Comparison of ENCODE assay signal across 17 mouse cellular contexts in the genomic region with DNA sequence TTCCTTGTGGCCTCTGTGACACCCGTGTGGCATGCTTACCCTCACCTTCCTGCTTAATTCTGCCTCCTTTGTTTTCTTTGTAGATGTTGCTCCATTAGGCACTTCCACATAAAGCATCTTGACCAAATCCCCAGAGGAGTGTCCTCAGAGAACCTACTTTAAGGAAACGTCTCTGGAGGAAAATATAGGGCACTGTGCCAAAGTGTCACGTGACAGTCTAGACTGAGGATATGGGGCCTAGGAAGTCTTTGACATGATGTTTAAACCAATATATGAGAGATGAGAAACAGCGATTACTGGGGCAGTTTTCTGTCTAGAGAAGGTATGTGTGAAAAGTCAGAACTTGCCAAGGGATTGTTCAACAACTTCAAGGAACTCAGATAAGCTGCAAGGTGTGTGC. TPM values are rescaled to one million over a fixed set of nuclear protein-coding genes. Genes with fewer than 3 reads are reported as not detected.
DNase-seq lines count a peak whose midpoint lies in the region; ATAC-seq and TF ChIP-seq lines count a peak whose summit lies in the region.
"Had no signal": no experiment of that assay in that cellular context is flagged by ENCODE, and none has a peak within 500 bp of the region (broad histone marks: within the 10 kb centered on the region; RNA-seq: fewer than 3 reads in every experiment).

No protein-coding gene starts in this region.

- TF ChIP-seq CTCF in MEL (IDR thresholded peaks at IDR 0.05 in 2 of 3, conservative IDR thresholded peaks at IDR 0.05 in 1 of 3; ENCODE audit: control insufficient read depth in 1 of 3, insufficient read depth in 1 of 3, low read depth in 2 of 3, low read length in 3 of 3, poor library complexity in 1 of 3, severe bottlenecking in 1 of 3) = no peak

- H3K4me3 ChIP-seq in kidney, embryonic 15.5 days (replicated peaks) = no peak overlapping the region
- no peak overlapping the region for H3K4me3 ChIP-seq in MEL (ENCODE audit: control insufficient read depth in 1 of 2, insufficient read depth in 1 of 2, low read depth in 2 of 2, low read length in 2 of 2)
- H3K4me3 ChIP-seq: embryonic facial prominence, embryonic 13.5 days; heart, embryonic 13.5 days; limb, embryonic 10.5 days; neural tube, embryonic 12.5 days had no signal

- no peaks in the 10 kb centered on the region for H3K79me2 ChIP-seq in MEL (ENCODE audit: control insufficient read depth, insufficient read depth, low read length, poor library complexity)

- no peak overlapping the region for H3K27ac ChIP-seq in kidney, embryonic 15.5 days
- no peak overlapping the region for H3K27ac ChIP-seq in MEL (ENCODE audit: control insufficient read depth, low read depth, low read length)
- H3K27ac ChIP-seq: embryonic facial prominence, embryonic 13.5 days; heart, embryonic 13.5 days; hindbrain, embryonic 14.5 days; limb, embryonic 10.5 days; neural tube, embryonic 12.5 days had no signal

- H3K9ac ChIP-seq in kidney, embryonic 15.5 days = no peak overlapping the region
- H3K9ac ChIP-seq in MEL (ENCODE audit: control insufficient read depth, low read depth, low read length, poor library complexity, severe bottlenecking) = no peak overlapping the region
- H3K9ac ChIP-seq: embryonic facial prominence, embryonic 13.5 days; heart, embryonic 13.5 days; hindbrain, embryonic 14.5 days; liver, postnatal 0 days; neural tube, embryonic 12.5 days had no signal

- peak; percentile 10 for DNase-seq in kidney, adult 9 months
- DNase-seq in MEL (ENCODE audit: low read depth, low spot score) (peak; percentile 17), adipocyte (ENCODE audit: low spot score) (peak; percentile 25)
- peak; percentile 73 for DNase-seq in lung, postnatal 10 days
- DNase-seq in layer of hippocampus, postnatal 14 days (ENCODE audit: low spot score in 2 of 2) = no peak
- no peak for DNase-seq in thymus, postnatal 25 days
- DNase-seq: layer of hippocampus, adult 9-11 months; liver, postnatal 0 days; midbrain, embryonic 14.5 days; right cerebral cortex, adult 18-20 months; thymus, postnatal 36 days had no signal

- H3K4me1 ChIP-seq in kidney, embryonic 15.5 days = no peaks in the 10 kb centered on the region
- no peaks in the 10 kb centered on the region for H3K4me1 ChIP-seq in MEL (ENCODE audit: control insufficient read depth in 1 of 2, insufficient read depth in 2 of 2, low read length in 2 of 2)
- H3K4me1 ChIP-seq: embryonic facial prominence, embryonic 13.5 days; heart, embryonic 13.5 days had no signal

- no peaks in the 10 kb centered on the region for H3K27me3 ChIP-seq in kidney, embryonic 15.5 days
- peaks cover 2 to 3% of the 10 kb centered on the region in 2 experiments; a peak in 2 of 4 replicates for H3K27me3 ChIP-seq in MEL (ENCODE audit: control insufficient read depth in 1 of 2, insufficient read depth in 2 of 2, low read length in 2 of 2)
- H3K27me3 ChIP-seq: embryonic facial prominence, embryonic 13.5 days; heart, embryonic 13.5 days; neural tube, embryonic 12.5 days had no signal

- ATAC-seq in kidney, embryonic 15.5 days (replicated peaks; ENCODE audit: low FRiP score) = no peak
- ATAC-seq: liver, postnatal 0 days had no signal

- TF ChIP-seq RAD21 in MEL (IDR thresholded peaks at IDR 0.05; ENCODE audit: low read depth, low read length) = no peak

- no peak for TF ChIP-seq EP300 in MEL (IDR thresholded peaks at IDR 0.05; ENCODE audit: low read depth in 1 of 2, low read length in 2 of 2)

- H3K4me2 ChIP-seq in kidney, embryonic 15.5 days = no peak overlapping the region
- H3K4me2 ChIP-seq: embryonic facial prominence, embryonic 13.5 days; heart, embryonic 13.5 days; hindbrain, embryonic 14.5 days; neural tube, embryonic 12.5 days had no signal

- TF ChIP-seq POLR2A in MEL (IDR thresholded peaks at IDR 0.05; ENCODE audit: control insufficient read depth in 1 of 2, insufficient read depth in 1 of 2, low read depth in 1 of 2, low read length in 2 of 2, poor library complexity in 1 of 2) = no peak

- WGBS in kidney, embryonic 15.5 days = 50% methylated on average over 4 of the region's 4 CpGs

- no peaks in the 10 kb centered on the region for H3K36me3 ChIP-seq in kidney, embryonic 15.5 days
- no peaks in the 10 kb centered on the region for H3K36me3 ChIP-seq in MEL (ENCODE audit: control insufficient read depth in 1 of 2, insufficient read depth in 2 of 2, low read length in 2 of 2)
- H3K36me3 ChIP-seq: embryonic facial prominence, embryonic 13.5 days; heart, embryonic 13.5 days; limb, embryonic 10.5 days; neural tube, embryonic 12.5 days had no signal

- no peaks in the 10 kb centered on the region for H3K9me3 ChIP-seq in kidney, embryonic 15.5 days (replicated peaks)
- no peaks in the 10 kb centered on the region for H3K9me3 ChIP-seq in MEL (replicated peaks; ENCODE audit: insufficient read depth, low read length)
- H3K9me3 ChIP-seq: embryonic facial prominence, embryonic 13.5 days; heart, embryonic 13.5 days; limb, embryonic 10.5 days; neural tube, embryonic 12.5 days had no signal

TF ChIP-seq in MEL, 35 proteins besides CTCF, POLR2A, EP300 and RAD21:
- TF ChIP-seq USF1 (IDR thresholded peaks at IDR 0.05; ENCODE audit: low read depth, low read length) (peak; percentile 72), MEF2A (IDR thresholded peaks at IDR 0.05; ENCODE audit: extremely low read depth, insufficient replicate concordance, low read depth, low read length, poor library complexity, severe bottlenecking) (no peak), GATA1 (IDR thresholded peaks at IDR 0.05; ENCODE audit: low read depth, low read length) (no peak), ZKSCAN1 (IDR thresholded peaks at IDR 0.05; ENCODE audit: low read depth, low read length) (no peak), SMC3 (IDR thresholded peaks at IDR 0.05; ENCODE audit: low read depth, low read length) (no peak), BHLHE40 (IDR thresholded peaks at IDR 0.05; ENCODE audit: borderline replicate concordance, low read depth, low read length) (0 out of 2 replicates have a peak, but pooled peaks have one; percentile 18)

RNA-seq across cellular contexts. Expression of a gene that starts 8.3 kb away (rescaled TPM):
- polyA plus RNA-seq in kidney, embryonic 15.5 days (2015; fragmentation: Nextera tagmentation; extraction: Ambion mirVana) = 0.09 and 0.19 TPM in 2 replicates
- not detected in 2 replicates for total RNA-seq in MEL (2012; rRNA removed)
- not detected for polyA plus RNA-seq in MEL (2012; ENCODE audit: insufficient read depth in 1 of 2, insufficient read length in 2 of 2, low read depth in 1 of 2, low replicate concordance in 2 of 2, missing spikeins in 1 of 2)
- total RNA-seq in layer of hippocampus, postnatal 14 days (2021) = not detected
- polyA plus RNA-seq: heart, embryonic 13.5 days; hindbrain, embryonic 14.5 days; limb, embryonic 10.5 days; liver, postnatal 0 days; midbrain, embryonic 14.5 days; neural tube, embryonic 12.5 days had no signal

RNA-seq across cellular contexts. Expression of a gene that starts 32.3 kb away (rescaled TPM):
- polyA plus RNA-seq in kidney, embryonic 15.5 days (2015; fragmentation: Nextera tagmentation; extraction: Ambion mirVana) = 0.74 and 0.91 TPM in 2 replicates
- not detected in 2 replicates for total RNA-seq in MEL (2012; rRNA removed)
- not detected for polyA plus RNA-seq in MEL (2012; ENCODE audit: insufficient read depth in 1 of 2, insufficient read length in 2 of 2, low read depth in 1 of 2, low replicate concordance in 2 of 2, missing spikeins in 1 of 2)
- total RNA-seq in layer of hippocampus, postnatal 14 days (2021) = under 1 TPM in 1 of 2 experiments, not detected in 1; 0.09 TPM
- polyA plus RNA-seq: neural tube, embryonic 12.5 days had no signal

RNA-seq across cellular contexts. Expression of a gene that starts 40.5 kb away (rescaled TPM):
- 8.4 and 9.6 TPM in 2 replicates for polyA plus RNA-seq in kidney, embryonic 15.5 days (2015; fragmentation: Nextera tagmentation; extraction: Ambion mirVana)
- 2.5 and 2.7 TPM in 2 replicates for total RNA-seq in MEL (2012; rRNA removed)
- 1 to 10 TPM in 1 of 2 experiments, not detected in 1; 4.4 TPM for polyA plus RNA-seq in MEL (2012; ENCODE audit: insufficient read depth in 1 of 2, insufficient read length in 2 of 2, low read depth in 1 of 2, low replicate concordance in 2 of 2, missing spikeins in 1 of 2)
- 1 to 10 TPM; 4.5 to 5.0 TPM for total RNA-seq in layer of hippocampus, postnatal 14 days (2021)

RNA-seq across cellular contexts. Expression of a gene that starts 42.0 kb away (rescaled TPM):
- polyA plus RNA-seq in kidney, embryonic 15.5 days (2015; fragmentation: Nextera tagmentation; extraction: Ambion mirVana) = 14.0 and 14.2 TPM in 2 replicates
- total RNA-seq in MEL (2012; rRNA removed) = 9.7 and 12.1 TPM in 2 replicates
- polyA plus RNA-seq in MEL (2012; ENCODE audit: insufficient read depth in 1 of 2, insufficient read length in 2 of 2, low read depth in 1 of 2, low replicate concordance in 2 of 2, missing spikeins in 1 of 2) = 10 to 100 TPM in 1 of 2 experiments, not detected in 1; 18.1 TPM
- 1 to 10 TPM; 5.1 to 7.9 TPM for total RNA-seq in layer of hippocampus, postnatal 14 days (2021)

Comparison
In these comparisons a context has a peak if more than half of its experiments do, and no peak if none do; other contexts are left out.
1. DNase-seq: peak in kidney, adult 9 months (single experiment), MEL (single experiment), adipocyte (single experiment) and lung, postnatal 10 days (single experiment); none in layer of hippocampus, postnatal 14 days (0 of 2) and thymus, postnatal 25 days (single experiment).